Mouse (Mus musculus) embryonic facial prominence, embryonic 11.5 days (tissue): ENCODE data around the gene Klhl29. TPM values are rescaled to one million over a fixed set of nuclear protein-coding genes. Genes with fewer than 3 reads are reported as not detected.

ENCODE experiments used
- ATAC-seq: fragments of 200-750 bp; cut with Nextera tagmentation; replicated peaks from 2 replicates; pipeline ENCODE4 v1.8.0; 2017; ENCODE audit warnings: low read depth; ENCODE audit not compliant: insufficient number of reproducible peaks, low FRiP score, low TSS enrichment
- DNase-seq: peaks from one replicate; pipeline ENCODE4 v3.0.0-alpha.2; 2015; ENCODE audit warnings: low spot score
- H3K27ac ChIP-seq: fragments of 300-500 bp; sonication (generic); replicated peaks from 2 replicates; pipeline ENCODE4 v1.5.1; 2014; ENCODE audit warnings: mild to moderate bottlenecking, low read depth, low read length, control low read depth
- H3K27me3 ChIP-seq: fragments of 300-500 bp; sonication (generic); 2 replicates; pipeline ENCODE4 v1.6.1; 2014; ENCODE audit warnings: mild to moderate bottlenecking, low read length, moderate library complexity, mixed read lengths; ENCODE audit not compliant: control insufficient read depth, insufficient read depth
- H3K36me3 ChIP-seq: fragments of 300-500 bp; sonication (generic); replicated peaks from 2 replicates; pipeline ENCODE4 v1.6.1; 2014; ENCODE audit warnings: low read depth, mild to moderate bottlenecking, low read length, moderate library complexity, mixed read lengths; ENCODE audit not compliant: control insufficient read depth, insufficient read depth
- H3K4me1 ChIP-seq: fragments of 300-500 bp; sonication (generic); 2 replicates; pipeline ENCODE4 v1.6.1; 2014; ENCODE audit warnings: low read length, mixed read lengths; ENCODE audit not compliant: control insufficient read depth, insufficient read depth
- H3K4me2 ChIP-seq: fragments of 300-500 bp; sonication (generic); 2 replicates; pipeline ENCODE4 v1.6.1; 2014; ENCODE audit warnings: low read depth, mild to moderate bottlenecking, control low read depth, low read length, moderate library complexity
- H3K4me3 ChIP-seq: fragments of 300-500 bp; sonication (generic); 2 replicates; pipeline ENCODE4 v1.5.1; 2014; ENCODE audit warnings: low read depth, low read length, control low read depth
- H3K9ac ChIP-seq: fragments of 300-500 bp; sonication (generic); replicated peaks from 2 replicates; pipeline ENCODE4 v1.6.1; 2014; ENCODE audit warnings: mild to moderate bottlenecking, control low read depth, low read length
- H3K9me3 ChIP-seq: fragments of 300-500 bp; sonication (generic); replicated peaks from 2 replicates; pipeline ENCODE4 v1.6.1; 2016; ENCODE audit warnings: mild to moderate bottlenecking, low read length, inconsistent platforms, mixed read lengths; ENCODE audit not compliant: control insufficient read depth
- WGBS: fragments of 180-500 bp; shearing (Covaris S2); extraction: QIAGEN DNeasy Blood & Tissue Kit; methylation state at CpG from one replicate; pipeline ENCODE4 v1.1.7; 2014; 5-methylcytosine and 5-hydroxymethylcytosine counted together
- polyA plus RNA-seq: library from polyadenylated mRNA; unstranded; fragments of >200 nt; fragmentation: Nextera tagmentation; extraction: Ambion mirVana; gene quantifications from 2 replicates; pipeline ENCODE4 v1.2.1, GENCODE M21; 2014

The Klhl29 gene
- polyA plus RNA-seq, 1 experiment from 2014 or later, result 1.9 TPM

- Histone ChIP-seq H3K9me3 (no peaks in the 10 kb centered on the region), H3K36me3 (no peaks in the 10 kb centered on the region), H3K9ac (no peak overlapping the region), H3K27me3 (no peaks in the 10 kb centered on the region), H3K4me2 (no peak overlapping the region), H3K4me3 (no peak overlapping the region), H3K4me1 (no peaks in the 10 kb centered on the region), H3K27ac (no peak overlapping the region)
- WGBS, result 81% methylated on average over 11 of the region's 11 CpGs
- DNase-seq (no peak), ATAC-seq (no peak)
These were observed 171.2 kb downstream of the Klhl29 start for GRCm38 (mm10) chr12:5204071-5204840.

- DNase-seq (no peak), ATAC-seq (no peak)
- no peak overlapping the region for H3K27ac ChIP-seq
- no peaks in the 10 kb centered on the region for H3K36me3 ChIP-seq
- no peak overlapping the region for H3K4me2 ChIP-seq
- no peaks in the 10 kb centered on the region for H3K9me3 ChIP-seq
- no peak overlapping the region for H3K9ac ChIP-seq
- H3K27me3 ChIP-seq, result no peaks in the 10 kb centered on the region
- WGBS, result 66% methylated on average over 5 of the region's 5 CpGs
- no peaks in the 10 kb centered on the region for H3K4me1 ChIP-seq
- H3K4me3 ChIP-seq, result no peak overlapping the region
These were observed 172.1 kb downstream of the Klhl29 start for GRCm38 (mm10) chr12:5203385-5203784.

DNA sequence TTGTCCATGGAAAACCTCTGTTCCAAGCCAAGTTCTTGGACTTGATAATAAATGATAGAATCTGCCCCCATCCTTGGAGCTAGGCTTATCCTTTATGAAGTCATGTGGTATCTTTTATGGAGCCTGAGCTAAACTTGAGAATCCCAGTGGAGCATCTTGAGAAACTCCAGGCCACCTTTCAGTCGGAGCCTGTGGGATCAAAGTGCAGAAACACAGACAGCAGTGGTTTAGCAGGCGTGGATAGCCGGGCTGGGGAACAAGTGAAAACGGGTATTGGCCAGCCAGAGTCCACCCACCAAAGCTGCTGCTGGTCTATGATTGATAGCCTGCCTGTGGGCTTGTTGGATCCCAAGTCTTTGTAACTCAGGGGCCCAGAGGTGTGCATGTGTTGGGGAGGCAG lies 177.2 kb downstream of the Klhl29 start:
- WGBS, result 65% methylated on average over 4 of the region's 4 CpGs
- Histone ChIP-seq H3K4me1 (no peaks in the 10 kb centered on the region), H3K27ac (no peak overlapping the region), H3K27me3 (no peaks in the 10 kb centered on the region), H3K9ac (no peak overlapping the region), H3K4me2 (no peak overlapping the region), H3K4me3 (no peak overlapping the region), H3K9me3 (no peaks in the 10 kb centered on the region), H3K36me3 (no peaks in the 10 kb centered on the region)
- ATAC-seq (no peak), DNase-seq (no peak)

- 52% methylated on average over 6 of the region's 6 CpGs for WGBS
- H3K9me3 ChIP-seq, result no peaks in the 10 kb centered on the region
- H3K4me3 ChIP-seq, result no peak overlapping the region
- no peaks in the 10 kb centered on the region for H3K36me3 ChIP-seq
- ATAC-seq (no peak), DNase-seq (no peak)
- H3K9ac ChIP-seq, result no peak overlapping the region
- peaks cover 8% of the 10 kb centered on the region for H3K4me1 ChIP-seq
- H3K27me3 ChIP-seq, result no peaks in the 10 kb centered on the region
- no peak overlapping the region for H3K27ac ChIP-seq
- no peak overlapping the region for H3K4me2 ChIP-seq
These were observed 181.3 kb downstream of the Klhl29 start for GRCm38 (mm10) chr12:5194176-5194575.

GRCm38 (mm10) chr12:5192380-5192718 lies 183.1 kb downstream of the Klhl29 start:
- no peak overlapping the region for H3K27ac ChIP-seq
- WGBS, result 62% methylated on average over 9 of the region's 9 CpGs
- H3K4me1 ChIP-seq, result peaks cover 8% of the 10 kb centered on the region
- no peaks in the 10 kb centered on the region for H3K9me3 ChIP-seq
- DNase-seq (no peak), ATAC-seq (no peak)
- no peaks in the 10 kb centered on the region for H3K27me3 ChIP-seq
- H3K9ac ChIP-seq, result no peak overlapping the region
- H3K4me3 ChIP-seq, result no peak overlapping the region
- H3K36me3 ChIP-seq, result no peaks in the 10 kb centered on the region
- H3K4me2 ChIP-seq, result no peak overlapping the region

GRCm38 (mm10) chr12:5191628-5192379 lies 183.7 kb downstream of the Klhl29 start:
- Histone ChIP-seq H3K36me3 (no peaks in the 10 kb centered on the region), H3K9me3 (no peaks in the 10 kb centered on the region), H3K4me3 (no peak overlapping the region), H3K27me3 (no peaks in the 10 kb centered on the region), H3K27ac (peak overlapping the region; percentile 53), H3K4me2 (no peak overlapping the region), H3K4me1 (peaks cover 8% of the 10 kb centered on the region), H3K9ac (no peak overlapping the region; the same call in 1 of the 2 replicates)
- DNase-seq (peak; percentile 71), ATAC-seq (peak; percentile 78)
- 9% methylated on average over 14 of the region's 14 CpGs for WGBS

DNA sequence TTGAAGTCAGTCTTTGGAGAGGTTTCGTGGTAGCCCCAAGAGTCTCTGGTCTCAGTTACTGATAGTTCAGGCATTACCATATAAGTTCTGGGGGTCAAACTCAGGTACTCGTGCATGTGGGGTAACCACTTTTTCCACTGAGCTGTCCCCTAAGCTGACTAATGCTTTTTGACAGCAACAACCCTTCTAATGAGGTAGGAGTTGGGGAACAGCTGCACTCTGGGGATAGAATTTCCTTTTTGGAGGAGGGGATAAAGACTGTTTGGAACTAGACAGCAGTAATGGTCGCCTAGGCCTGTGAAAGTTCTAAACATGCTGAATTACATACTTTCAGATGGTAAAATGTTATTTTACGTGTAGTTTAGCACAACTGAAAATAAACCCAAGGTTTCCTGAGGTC lies 184.3 kb downstream of the Klhl29 start:
- Histone ChIP-seq H3K27me3 (no peaks in the 10 kb centered on the region), H3K4me1 (peaks cover 8% of the 10 kb centered on the region), H3K4me3 (no peak overlapping the region), H3K9me3 (no peaks in the 10 kb centered on the region), H3K36me3 (no peaks in the 10 kb centered on the region), H3K4me2 (no peak overlapping the region), H3K9ac (no peak overlapping the region), H3K27ac (peak overlapping the region; percentile 53)
- peak; percentile 65 for DNase-seq
- ATAC-seq, result no peak
- WGBS, result 41% methylated on average over 4 of the region's 4 CpGs

DNA sequence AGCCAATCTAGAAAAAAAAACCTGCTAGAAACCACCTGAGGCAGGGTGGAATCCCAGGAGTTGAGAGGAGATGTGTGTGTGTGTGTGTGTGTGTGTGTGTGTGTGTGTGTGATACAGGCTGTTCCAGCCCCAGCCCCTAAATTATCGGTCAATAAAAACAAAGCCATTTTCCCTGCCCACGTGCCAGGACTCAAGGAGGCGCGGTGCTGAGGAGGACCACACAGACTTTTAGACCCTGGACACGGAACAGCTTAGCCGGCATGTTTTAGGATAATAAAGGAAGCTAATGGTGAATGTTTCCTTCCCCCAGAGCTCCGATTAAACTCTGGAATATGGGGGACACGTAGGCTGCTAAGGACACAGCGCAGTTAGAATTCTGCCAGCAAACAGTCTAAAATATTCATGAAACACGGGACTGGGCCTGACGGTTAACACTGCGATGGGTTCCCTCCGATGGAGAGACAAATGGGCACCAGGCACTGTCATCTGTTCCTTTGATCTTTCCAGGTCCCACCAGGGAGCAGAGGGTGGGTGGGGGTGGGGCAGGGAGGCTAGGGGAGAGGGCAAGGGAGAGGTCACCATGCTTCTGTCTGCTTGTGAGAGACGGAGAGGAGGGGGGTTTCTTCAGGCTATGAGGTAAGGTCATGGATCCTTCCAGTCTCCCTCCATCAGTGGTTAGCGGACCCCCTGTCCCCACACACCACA lies 185.9 kb downstream of the Klhl29 start:
- ATAC-seq (no peak), DNase-seq (no peak)
- WGBS, result 23% methylated on average over 15 of the region's 15 CpGs
- no peaks in the 10 kb centered on the region for H3K36me3 ChIP-seq
- no peaks in the 10 kb centered on the region for H3K27me3 ChIP-seq
- H3K4me1 ChIP-seq, result peaks cover 8% of the 10 kb centered on the region
- no peak overlapping the region for H3K4me2 ChIP-seq
- no peak overlapping the region for H3K4me3 ChIP-seq
- H3K9ac ChIP-seq, result no peak overlapping the region
- no peak overlapping the region for H3K27ac ChIP-seq
- no peaks in the 10 kb centered on the region for H3K9me3 ChIP-seq
